Mouse (Mus musculus) embryo, embryonic 9.5 days (tissue): ENCODE measurements at regions not wholly inside any gene's neighbourhood (a gene's known extent, or its start where the extent isn't known, plus 50 kb on each side); places are given as distances from the start of the nearest gene placed in this dataset.
A peak's percentile ranks its signal among the peaks of the same experiment; 100 is the strongest.

Experiments
- DNase-seq: peaks from one replicate; pipeline ENCODE4 v3.0.0-alpha.2; 2017; ENCODE audit errors: extremely low spot score

DNA sequence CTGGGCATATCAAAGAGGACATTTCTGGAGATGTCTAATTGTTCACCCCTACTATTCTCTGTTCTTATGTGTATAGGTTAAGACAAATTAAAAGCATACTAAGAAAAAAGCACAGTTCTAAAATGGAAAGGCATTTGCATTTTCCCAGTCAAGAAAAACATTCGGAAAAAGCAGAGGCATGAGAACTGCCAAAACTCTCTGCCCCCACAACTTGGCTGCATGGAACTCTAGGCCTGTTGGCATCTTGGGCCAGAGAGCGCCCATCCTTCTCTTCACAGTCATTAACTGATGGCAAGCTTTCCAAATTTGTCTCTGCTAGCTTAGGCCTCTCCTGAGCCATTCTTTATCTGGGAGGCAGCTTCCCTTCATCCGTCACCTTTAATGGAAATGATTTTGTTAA lies 281.6 kb downstream of the Tex13c3 start:
- no peak for DNase-seq

DNA sequence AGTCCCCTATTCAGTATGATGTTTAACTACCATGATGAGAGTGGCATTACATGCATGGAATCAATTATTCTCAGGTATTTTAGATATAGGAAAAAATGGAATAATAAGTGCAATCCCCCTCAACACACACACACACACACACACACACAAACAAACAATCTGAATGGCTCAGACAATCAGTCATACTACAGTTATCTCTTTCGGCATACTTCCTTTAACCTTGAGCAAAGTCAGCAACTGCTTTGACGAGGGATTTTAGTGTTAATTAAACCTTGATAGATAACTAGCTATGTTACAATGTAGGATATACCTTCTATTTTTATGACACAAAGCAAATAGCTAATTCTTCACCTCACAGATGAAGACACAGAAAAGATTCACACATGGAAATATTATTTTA lies 312.1 kb downstream of the Tex13c3 start:
- no peak for DNase-seq

GRCm38 (mm10) chrX:19168546-19168945 lies 312.6 kb downstream of the Tex13c3 start:
- no peak for DNase-seq

GRCm38 (mm10) chrX:19168111-19168510 lies 313.0 kb downstream of the Tex13c3 start:
- no peak for DNase-seq

DNA sequence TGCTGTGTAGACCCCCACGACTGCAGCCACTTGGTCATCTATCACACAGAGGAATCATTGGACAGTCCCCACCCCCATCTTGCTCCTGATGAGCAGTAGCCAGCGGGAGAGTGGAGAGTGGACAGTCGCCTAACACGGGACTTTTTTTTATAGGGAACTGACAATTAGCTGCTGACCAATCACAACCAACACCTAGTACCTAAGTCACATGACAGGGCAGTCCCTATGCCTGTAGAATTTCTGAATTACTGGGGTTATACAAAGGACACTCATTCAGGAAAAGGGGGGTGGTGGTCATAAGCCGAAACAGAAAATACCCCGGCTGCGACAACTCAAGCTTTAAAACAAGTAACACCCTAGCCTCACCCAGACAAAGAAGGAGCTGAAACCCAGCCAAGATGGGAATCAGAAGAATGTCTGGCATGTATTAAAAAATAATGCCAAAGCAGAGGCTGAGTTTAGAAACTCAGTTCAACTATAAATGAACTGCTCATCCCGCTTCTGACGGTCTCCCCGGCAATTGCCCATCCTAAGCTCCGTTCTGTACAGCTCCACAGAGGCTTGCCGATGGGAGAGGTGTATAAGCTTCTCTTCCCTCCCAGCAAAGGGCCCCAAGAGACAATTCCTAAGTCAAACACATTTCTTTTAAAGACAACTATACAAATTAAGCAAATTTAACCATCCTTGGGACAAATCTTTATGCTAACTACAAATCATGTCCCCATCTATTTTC lies 313.8 kb downstream of the Tex13c3 start:
- no peak for DNase-seq

DNA sequence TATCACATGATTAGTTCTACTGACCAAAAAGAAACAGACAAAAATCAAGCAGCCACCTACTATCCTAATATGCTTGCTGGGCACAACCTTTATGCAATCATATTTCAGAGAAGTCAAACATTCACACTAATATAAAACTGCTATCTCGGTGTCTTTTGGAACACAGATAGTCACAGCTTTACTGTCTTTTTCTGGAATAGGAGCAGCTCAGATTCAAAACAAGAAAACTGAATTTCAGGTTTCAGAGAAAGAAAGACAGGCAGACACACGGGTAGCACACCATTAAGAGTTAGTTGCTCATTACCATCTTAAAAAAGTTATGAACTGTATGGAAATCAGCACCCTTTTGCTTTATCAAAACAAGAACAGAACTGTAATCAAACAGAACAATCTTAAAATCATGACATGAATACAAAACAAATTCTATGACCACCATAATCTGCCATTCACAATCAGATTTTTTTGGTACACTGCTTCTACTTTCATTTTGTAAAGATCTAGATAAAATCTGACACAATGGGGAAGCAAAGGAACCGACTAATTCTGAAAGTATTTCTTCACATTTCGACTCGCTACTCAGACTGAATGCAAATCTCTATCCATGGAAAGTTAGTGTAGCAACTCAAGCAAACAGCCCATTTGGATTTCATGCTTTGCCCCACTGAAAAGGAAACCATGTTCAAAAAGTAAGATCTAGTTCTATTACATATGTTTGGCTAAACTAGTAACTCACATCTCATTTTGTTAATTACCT lies 315.1 kb downstream of the Tex13c3 start:
- DNase-seq: no peak

- peak; percentile 0 for DNase-seq
Measured at GRCm38 (mm10) chrX:19164151-19164550, 317.0 kb downstream of the Tex13c3 start.

DNA sequence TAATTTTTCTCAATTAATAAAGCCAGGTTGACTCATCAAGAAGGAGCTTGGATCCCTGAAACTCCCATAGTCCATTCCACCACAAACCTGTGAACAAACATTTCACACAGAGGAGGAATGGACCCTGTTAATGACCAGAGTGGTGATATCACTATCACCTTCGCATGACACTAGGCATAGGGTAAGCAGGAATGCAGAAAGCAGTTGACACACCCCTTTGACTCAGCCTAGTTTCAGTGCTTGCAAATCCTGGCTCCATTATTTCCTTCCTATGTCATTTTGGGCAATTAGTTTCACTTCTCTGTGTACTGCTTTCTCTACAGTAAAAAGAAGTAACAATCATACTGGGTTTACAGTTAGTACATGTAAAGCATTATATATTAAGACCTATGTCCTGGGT lies 318.2 kb downstream of the Tex13c3 start:
- DNase-seq: no peak

- DNase-seq: no peak
Measured at GRCm38 (mm10) chrX:19162351-19162750, 318.8 kb downstream of the Tex13c3 start.

- DNase-seq: no peak
Measured at GRCm38 (mm10) chrX:19160275-19160930, 320.7 kb downstream of the Tex13c3 start.

DNA sequence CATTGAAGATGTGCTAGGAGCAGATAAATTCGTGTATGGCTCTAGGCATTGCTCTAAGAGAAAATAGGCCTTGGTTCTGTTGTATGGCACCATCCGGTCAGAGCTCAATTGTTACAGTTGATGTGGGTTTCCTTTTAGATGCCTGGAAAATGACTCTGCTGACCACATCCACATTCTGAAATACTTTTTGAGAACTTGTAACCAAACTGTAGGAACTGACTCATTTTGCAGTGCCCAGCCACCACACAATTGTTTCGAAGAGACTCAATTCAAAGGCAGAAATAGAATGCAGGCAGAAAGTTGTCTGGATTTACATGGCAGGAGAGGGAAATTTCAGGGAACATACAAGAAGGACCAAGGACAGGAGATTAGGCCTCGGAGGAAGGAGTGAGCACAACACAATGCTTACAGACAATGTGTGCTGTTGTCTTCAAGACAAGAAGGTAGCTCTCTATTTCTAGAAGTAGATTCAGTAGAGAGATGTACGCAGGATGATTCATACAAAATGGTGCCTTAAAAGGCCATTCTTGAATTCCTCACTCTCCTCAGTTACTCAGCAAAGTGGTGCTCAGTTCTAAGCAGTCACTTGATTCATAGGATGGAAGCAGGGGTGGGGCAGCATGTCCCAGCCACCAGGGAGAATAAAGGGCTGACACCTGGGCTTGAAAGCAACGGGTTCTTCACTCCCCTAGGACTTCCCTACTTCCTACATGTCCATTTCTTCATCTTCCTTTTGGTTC lies 323.5 kb downstream of the Tex13c3 start:
- DNase-seq: no peak

DNA sequence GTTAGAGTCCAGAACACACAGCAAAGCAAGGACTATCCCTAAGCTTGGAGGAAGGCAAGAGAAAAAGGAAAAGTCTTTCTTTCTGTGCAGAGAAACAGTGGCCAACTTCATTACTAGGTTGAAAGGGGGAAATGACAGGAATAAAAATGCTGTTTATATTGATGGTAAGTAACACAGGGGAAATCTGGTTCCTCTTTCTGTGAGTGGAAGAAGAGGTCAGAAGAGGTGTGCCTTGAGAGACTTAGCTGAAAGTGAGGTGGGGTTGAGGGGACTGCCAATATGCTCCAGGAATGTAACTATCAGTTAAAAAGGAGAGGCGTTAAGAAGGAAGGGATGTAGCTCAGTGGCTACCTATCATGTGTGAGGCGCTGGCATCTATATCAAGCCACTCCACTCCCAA lies 327.5 kb downstream of the Tex13c3 start:
- DNase-seq: no peak

DNA sequence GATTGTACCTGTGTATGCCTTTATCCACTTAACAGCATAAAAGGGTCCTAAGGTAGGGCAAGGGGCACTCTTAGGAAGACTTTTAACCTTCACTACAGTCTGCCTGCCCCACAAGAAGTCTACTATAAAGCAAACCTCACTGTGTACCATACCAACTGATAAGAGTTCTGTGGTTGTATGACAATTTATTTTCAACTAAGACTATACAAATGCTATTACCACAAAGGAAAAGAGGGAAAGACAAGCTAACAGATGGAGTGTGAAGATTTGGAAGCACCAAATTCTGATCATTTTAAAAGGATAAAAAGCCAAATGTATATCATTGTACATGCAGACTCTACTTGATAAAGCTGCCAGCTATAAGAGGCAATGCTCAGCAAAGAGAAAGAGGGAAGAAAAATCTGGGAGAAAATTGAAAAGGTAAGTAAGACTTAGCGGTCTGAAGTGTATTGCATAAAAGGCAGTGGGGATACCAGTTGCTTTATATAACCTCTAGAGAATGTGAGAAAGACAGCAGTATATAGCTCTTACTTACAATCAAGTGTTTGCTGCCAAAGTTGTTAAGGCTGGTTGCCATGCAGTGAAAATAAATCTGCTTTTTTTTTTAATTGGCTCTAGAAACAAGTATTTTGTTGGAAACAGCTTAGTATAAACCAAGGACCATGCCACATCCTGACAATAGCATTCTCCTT lies 328.8 kb downstream of the Tex13c3 start:
- no peak for DNase-seq

- no peak for DNase-seq
Measured at GRCm38 (mm10) chrX:19150606-19151005, 330.5 kb downstream of the Tex13c3 start.

DNA sequence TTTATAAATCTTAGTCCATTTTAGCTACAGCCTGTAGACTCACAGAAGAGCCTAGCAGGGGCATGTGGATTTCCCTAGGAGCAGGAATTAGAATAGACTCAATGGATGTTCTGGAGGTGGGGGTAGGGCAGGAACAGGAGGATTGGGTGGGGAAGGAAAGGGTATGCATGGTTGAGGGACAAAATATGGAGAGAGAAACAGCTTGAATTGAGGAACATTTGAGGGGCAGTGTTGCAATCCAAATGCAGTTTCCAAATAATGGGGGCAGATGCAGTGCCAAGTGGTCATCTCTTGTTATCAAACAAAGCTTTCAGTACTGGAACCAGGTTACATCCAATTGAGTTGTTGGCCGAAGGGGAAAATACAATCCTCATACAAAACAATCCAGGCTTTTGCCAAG lies 332.4 kb downstream of the Tex13c3 start:
- DNase-seq: no peak

GRCm38 (mm10) chrX:19148251-19148650 lies 332.9 kb downstream of the Tex13c3 start:
- DNase-seq: no peak

GRCm38 (mm10) chrX:19112753-19113152 lies 368.4 kb downstream of the Tex13c3 start:
- no peak for DNase-seq

DNA sequence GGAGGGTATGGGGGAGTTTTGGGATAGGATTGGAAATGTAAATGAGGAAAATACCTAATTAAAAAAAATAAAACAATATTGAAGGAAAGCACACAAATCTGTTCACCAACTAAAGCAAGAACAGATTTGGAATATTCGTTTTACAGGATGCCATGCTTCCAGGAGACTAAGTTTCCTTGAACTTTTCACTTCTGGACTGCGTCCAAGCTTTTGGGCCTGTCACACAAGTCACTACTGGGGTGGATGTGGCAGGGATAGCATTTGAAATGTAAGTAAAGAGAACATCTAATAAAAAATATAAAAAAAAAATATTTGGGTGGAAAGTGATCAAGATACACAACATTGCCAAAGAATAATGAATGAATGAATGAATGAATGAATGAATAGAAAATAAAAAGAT lies 378.2 kb downstream of the Tex13c3 start:
- no peak for DNase-seq

GRCm38 (mm10) chrX:19095960-19096359 lies 385.2 kb downstream of the Tex13c3 start:
- DNase-seq: no peak

DNA sequence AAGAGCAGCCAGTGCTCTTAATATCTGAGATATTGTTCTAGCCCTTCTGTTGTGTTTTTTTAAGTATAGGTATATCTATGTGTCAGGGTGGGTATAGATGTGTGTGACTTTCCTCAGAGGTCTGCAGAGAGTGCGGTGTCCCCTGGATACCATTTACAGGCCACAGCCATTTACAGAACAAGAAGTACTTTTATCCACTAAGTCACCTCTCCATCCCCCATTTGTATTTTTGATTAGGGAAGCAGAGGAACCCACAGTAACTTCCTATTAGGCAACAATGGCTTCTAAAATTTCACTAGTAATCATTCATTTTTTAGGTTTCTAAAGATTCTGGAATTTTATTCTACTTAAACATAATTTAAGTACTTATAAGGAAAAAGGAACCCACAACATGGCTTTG lies 396.7 kb downstream of the Tex13c3 start:
- no peak for DNase-seq

DNA sequence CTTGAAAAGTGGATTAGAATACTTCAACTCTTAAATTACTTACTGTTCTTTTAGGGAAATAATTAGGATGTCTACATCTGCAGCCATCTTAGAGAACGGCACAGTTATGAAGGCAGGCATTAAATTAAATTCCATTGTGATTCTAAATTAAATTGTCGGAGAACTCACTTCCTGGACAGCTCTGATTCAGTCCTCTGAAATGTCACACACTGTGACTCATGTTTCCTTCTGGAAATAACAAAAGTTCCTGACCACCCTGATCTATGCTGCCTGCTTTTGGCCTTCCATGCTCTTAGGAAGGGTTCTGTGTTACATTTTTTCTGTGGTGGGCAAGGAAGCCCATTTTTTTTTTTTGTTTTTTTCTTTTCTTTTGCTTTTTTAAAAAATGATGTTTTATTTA lies 401.1 kb downstream of the Tex13c3 start:
- no peak for DNase-seq
